Mouse (Mus musculus) E14TG2a.4 (cell line): ENCODE measurements around the gene Olfr102.

Experiments
- H3K27me3 ChIP-seq: 2 replicates; pipeline ENCODE4 v1.6.1; 2014; ENCODE audit warnings: low read length, control low read depth; ENCODE audit not compliant: insufficient read depth
- H3K36me3 ChIP-seq: 2 replicates; pipeline ENCODE4 v1.6.1; 2014; ENCODE audit warnings: low read length, control low read depth; ENCODE audit not compliant: insufficient read depth
- H3K4me1 ChIP-seq: replicated peaks from 2 replicates; pipeline ENCODE4 v1.6.1; 2014; ENCODE audit warnings: low read depth, low read length, control low read depth
- H3K4me3 ChIP-seq: replicated peaks from 2 replicates; pipeline ENCODE4 v1.5.1; 2014; ENCODE audit warnings: mild to moderate bottlenecking, low read length
- H3K9me3 ChIP-seq: 2 replicates; pipeline ENCODE4 v1.6.1; 2014; ENCODE audit warnings: low read length, control low read depth
- CTCF ChIP-seq: conservative IDR thresholded peaks from 2 replicates; pipeline ENCODE4 v1.5.1; 2014; ENCODE audit warnings: low read length
- NANOG ChIP-seq: IDR thresholded peaks from 2 replicates; pipeline ENCODE4 v1.6.1; 2014; ENCODE audit warnings: borderline replicate concordance, low read length, mixed read lengths
- POU5F1 ChIP-seq: IDR thresholded peaks from 2 replicates; pipeline ENCODE4 v1.6.1; 2014; ENCODE audit warnings: low read length, borderline replicate concordance

Gene Olfr102

DNA sequence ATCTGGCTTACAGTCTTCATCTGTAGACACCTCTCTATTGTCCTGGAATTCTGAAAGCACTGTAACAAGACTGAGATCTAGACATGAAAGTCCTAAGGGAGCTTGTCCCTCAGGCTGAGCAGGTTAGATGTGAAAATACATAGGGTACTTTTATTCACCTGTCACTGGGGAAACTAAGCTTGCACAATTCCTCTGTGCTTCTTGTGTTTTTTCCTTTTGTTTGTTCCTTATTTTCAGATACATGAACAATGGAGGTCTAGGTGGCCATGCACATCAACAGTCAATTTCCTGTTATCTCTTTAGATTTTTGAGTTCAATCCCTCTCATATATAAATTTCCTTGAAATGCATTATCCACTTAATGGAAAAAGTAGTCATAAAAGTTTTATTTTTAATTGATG, at the start of gene Olfr102:
Gene Olfr102, minus strand, starts transcription at position 101 of the 400 bp plus-strand sequence.
- H3K4me1 ChIP-seq = no peaks in the 10 kb centered on the region
- no peaks in the 10 kb centered on the region for H3K27me3 ChIP-seq
- peaks cover 19% of the 10 kb centered on the region for H3K9me3 ChIP-seq
- H3K36me3 ChIP-seq = no peaks in the 10 kb centered on the region
- TF ChIP-seq NANOG = no peak
- no peak for TF ChIP-seq CTCF
- no peak for TF ChIP-seq POU5F1
- H3K4me3 ChIP-seq = no peak within 1 kb of the TSS

- no peaks in the 10 kb centered on the region for H3K27me3 ChIP-seq
- no peaks in the 10 kb centered on the region for H3K4me1 ChIP-seq
- no peaks in the 10 kb centered on the region for H3K36me3 ChIP-seq
- H3K4me3 ChIP-seq = no peak within 1 kb of the TSS
- peaks cover 4% of the 10 kb centered on the region; the same call in 1 of the 2 replicates for H3K9me3 ChIP-seq
- no peak for TF ChIP-seq POU5F1
- no peak for TF ChIP-seq CTCF
- no peak for TF ChIP-seq NANOG
Observed at GRCm38 (mm10) chr17:37359282-37359681, 42.4 kb upstream of the Olfr102 start, which contains the start of gene Olfr104-ps. TSS of gene Olfr104-ps (plus strand) at chr17:37359582.

DNA sequence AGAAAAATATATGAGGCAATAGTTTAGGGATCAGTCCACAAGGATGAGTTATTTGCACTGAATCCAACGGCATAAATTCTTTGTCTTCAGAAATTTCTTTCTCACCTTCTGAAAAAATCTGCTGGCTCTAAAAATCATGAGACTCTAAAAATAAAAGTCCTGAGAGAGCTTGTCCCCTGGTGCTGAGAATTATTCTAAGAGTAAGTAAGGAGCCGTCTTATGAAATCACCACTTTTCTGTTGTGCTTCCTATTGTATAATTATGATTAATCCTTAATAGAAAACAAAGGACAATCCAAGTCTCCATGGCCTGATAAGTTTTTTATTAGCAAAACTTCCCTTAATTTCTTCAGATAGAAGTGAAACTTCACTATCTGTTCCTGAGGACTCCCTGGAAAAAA, 22.7 kb upstream of the Olfr102 start, which contains the start of gene Olfr103:
Gene Olfr103, minus strand, starts transcription at position 101 of the 400 bp plus-strand sequence.
- Histone ChIP-seq H3K36me3 (no peaks in the 10 kb centered on the region), H3K9me3 (no peaks in the 10 kb centered on the region), H3K27me3 (no peaks in the 10 kb centered on the region), H3K4me1 (no peaks in the 10 kb centered on the region), H3K4me3 (no peak within 1 kb of the TSS)
- no peak for TF ChIP-seq NANOG
- TF ChIP-seq CTCF = no peak
- no peak for TF ChIP-seq POU5F1

GRCm38 (mm10) chr17:37310146-37310699, 6.6 kb downstream of the Olfr102 start:
- Histone ChIP-seq H3K4me1 (no peaks in the 10 kb centered on the region), H3K4me3 (no peak overlapping the region), H3K9me3 (peaks cover 10% of the 10 kb centered on the region; the same call in 1 of the 2 replicates), H3K36me3 (no peaks in the 10 kb centered on the region), H3K27me3 (no peaks in the 10 kb centered on the region)
- TF ChIP-seq CTCF = no peak
- no peak for TF ChIP-seq POU5F1
- no peak for TF ChIP-seq NANOG

DNA sequence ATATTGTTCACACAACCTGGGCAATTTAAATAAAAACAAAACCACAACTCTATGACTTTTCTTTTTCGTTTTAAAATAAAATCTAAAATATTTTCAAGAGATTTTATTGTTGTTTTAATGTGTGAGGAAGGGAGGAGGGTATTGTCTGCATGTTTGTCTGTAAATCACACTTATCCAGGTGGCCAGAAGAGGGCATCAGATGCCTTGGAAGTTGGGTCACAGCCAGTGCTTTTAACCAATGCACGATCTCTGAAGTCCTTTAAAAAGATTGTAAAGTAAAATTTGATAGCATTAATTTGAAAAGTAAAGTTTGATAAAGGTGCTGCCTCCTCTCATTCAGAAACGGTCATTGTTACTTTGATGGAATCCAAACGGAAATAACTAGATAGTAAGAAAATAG, 8.4 kb downstream of the Olfr102 start:
- peaks cover 10% of the 10 kb centered on the region; the same call in 1 of the 2 replicates for H3K9me3 ChIP-seq
- no peaks in the 10 kb centered on the region for H3K27me3 ChIP-seq
- no peak overlapping the region for H3K4me3 ChIP-seq
- no peaks in the 10 kb centered on the region for H3K4me1 ChIP-seq
- no peaks in the 10 kb centered on the region for H3K36me3 ChIP-seq
- no peak for TF ChIP-seq CTCF
- no peak for TF ChIP-seq NANOG
- no peak for TF ChIP-seq POU5F1

DNA sequence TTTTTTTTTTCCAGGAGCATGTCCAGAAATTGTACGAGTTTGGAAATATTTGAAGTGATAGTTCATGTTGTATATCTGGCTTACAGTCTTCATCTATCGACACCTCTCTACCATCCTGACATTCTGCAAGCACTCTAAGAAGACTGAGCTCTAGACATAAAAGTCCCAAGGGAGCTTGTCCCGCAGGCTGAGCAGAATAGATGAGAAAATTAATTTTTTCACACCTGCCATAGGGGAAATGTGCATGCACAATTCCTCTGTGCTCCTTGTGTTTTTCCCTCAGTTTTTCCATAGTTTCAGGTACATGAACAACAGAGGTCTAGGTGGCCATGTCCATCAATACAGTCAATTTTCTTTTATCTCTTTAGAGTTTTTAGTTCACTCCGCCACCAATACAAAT, 12.6 kb downstream of the Olfr102 start, which contains the start of gene Olfr101:
Gene Olfr101, minus strand, starts transcription at position 101 of the 400 bp plus-strand sequence.
- no peaks in the 10 kb centered on the region for H3K27me3 ChIP-seq
- H3K36me3 ChIP-seq = no peaks in the 10 kb centered on the region
- H3K9me3 ChIP-seq = no peaks in the 10 kb centered on the region
- TF ChIP-seq POU5F1 = no peak
- TF ChIP-seq CTCF = no peak
- TF ChIP-seq NANOG = no peak
- no peaks in the 10 kb centered on the region for H3K4me1 ChIP-seq
- H3K4me3 ChIP-seq = no peak within 1 kb of the TSS

DNA sequence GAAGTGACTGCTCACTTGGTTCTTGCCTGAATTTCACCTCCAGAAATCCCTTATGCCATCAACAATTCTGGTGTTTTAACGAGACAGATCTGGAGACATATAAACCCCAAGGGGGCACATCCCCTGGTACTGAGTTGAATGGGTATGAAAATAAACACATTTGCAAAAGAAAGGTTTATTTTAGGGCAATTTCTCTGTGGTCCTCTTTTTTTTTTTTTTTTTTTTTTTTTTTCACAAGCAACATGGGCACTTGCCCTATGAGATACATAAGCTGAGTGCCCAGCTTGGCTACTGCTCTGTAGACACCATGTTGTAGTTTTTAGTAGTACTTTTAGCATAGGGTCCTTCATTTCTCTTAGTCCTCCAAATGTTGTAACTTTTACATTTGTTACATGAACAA, 33.5 kb downstream of the Olfr102 start, which contains the start of gene Olfr99:
Gene Olfr99, minus strand, starts transcription at position 101 of the 400 bp plus-strand sequence.
- H3K4me3 ChIP-seq = no peak within 1 kb of the TSS
- H3K4me1 ChIP-seq = no peaks in the 10 kb centered on the region
- no peaks in the 10 kb centered on the region for H3K36me3 ChIP-seq
- peaks cover 5% of the 10 kb centered on the region; the same call in 1 of the 2 replicates for H3K9me3 ChIP-seq
- H3K27me3 ChIP-seq = no peaks in the 10 kb centered on the region
- TF ChIP-seq CTCF = no peak
- TF ChIP-seq POU5F1 = no peak
- no peak for TF ChIP-seq NANOG

DNA sequence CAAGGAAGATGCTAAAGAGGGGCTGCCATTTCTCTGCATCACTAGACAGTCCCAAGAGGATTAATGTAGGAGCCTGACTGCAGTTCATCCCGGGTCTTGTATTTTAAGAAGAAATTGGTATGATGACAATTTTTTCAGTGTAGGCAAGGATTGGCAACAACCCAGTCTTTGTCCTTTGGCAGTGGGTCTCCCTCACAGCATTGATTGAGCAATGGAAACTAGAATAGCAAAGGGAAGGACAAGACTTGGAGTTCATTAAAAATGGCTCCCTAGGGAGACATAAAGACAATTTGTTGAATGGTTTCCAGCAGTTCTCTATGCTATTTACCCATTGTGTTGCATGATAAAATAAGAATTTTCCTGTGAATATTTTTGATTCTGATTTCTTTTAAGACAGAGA, 36.5 kb downstream of the Olfr102 start:
- H3K9me3 ChIP-seq = no peaks in the 10 kb centered on the region
- no peak for TF ChIP-seq POU5F1
- TF ChIP-seq CTCF = no peak
- no peak for TF ChIP-seq NANOG

GRCm38 (mm10) chr17:37276573-37276972, 40.3 kb downstream of the Olfr102 start:
- Histone ChIP-seq H3K36me3 (no peaks in the 10 kb centered on the region), H3K4me1 (no peaks in the 10 kb centered on the region), H3K9me3 (no peaks in the 10 kb centered on the region), H3K4me3 (no peak overlapping the region), H3K27me3 (peaks cover 5% of the 10 kb centered on the region)
- TF ChIP-seq CTCF = no peak
- TF ChIP-seq POU5F1 = no peak
- no peak for TF ChIP-seq NANOG

More for the DNA sequence above, 36.5 kb downstream of the Olfr102 start:
- Histone ChIP-seq H3K4me3 (no peak overlapping the region), H3K4me1 (no peaks in the 10 kb centered on the region), H3K27me3 (no peaks in the 10 kb centered on the region), H3K36me3 (no peaks in the 10 kb centered on the region)
